Mouse (Mus musculus): ENCODE measurements around the gene Cog6.

- TF ChIP-seq CTCF (IDR thresholded peaks at IDR 0.05; ENCODE audit: borderline replicate concordance, insufficient read depth, low read length): no peak
- TF ChIP-seq POLR2A (IDR thresholded peaks at IDR 0.05; ENCODE audit: low read depth, low read length): no peak
Measured at GRCm38 (mm10) chr3:52990041-52990737, 26.8 kb downstream of the Cog6 start.

Data from embryonic fibroblast, embryonic 13.5 days (primary cell).